Mouse (Mus musculus) effector memory CD4-positive, alpha-beta T cell, adult 7 months (primary cell): ENCODE measurements around the gene Gm3194. TPM values are rescaled to one million over a fixed set of nuclear protein-coding genes. Genes with fewer than 3 reads are reported as not detected.

Source experiments
- polyA plus RNA-seq: library from polyadenylated mRNA; unstranded; fragments of 100-300 nt; shearing (Covaris generic); gene quantifications from one replicate; pipeline ENCODE4 v1.2.1, GENCODE M21; 2017

The Gm3194 gene
- not detected for polyA plus RNA-seq

DNA sequence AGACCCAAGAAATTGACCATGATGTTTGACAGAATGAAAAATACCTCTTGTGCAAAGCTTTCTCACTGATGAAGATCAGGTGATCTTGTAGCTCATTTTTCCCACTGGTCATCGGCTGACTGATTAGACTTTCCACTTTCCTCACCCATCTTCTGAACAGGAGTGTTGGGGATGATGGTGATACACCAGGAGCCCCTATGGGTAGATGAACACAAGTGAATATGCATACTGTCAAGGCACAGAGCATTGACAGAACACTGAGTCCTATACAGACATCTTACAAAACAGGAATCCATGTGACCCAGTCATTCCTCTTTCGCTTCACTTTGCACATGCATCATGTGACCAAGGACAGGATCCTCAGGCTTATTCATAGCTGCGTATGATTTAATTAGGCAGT lies at the start of gene Gm3194:
Gene Gm3194, minus strand, starts transcription at position 101 of the 400 bp plus-strand sequence.

DNA sequence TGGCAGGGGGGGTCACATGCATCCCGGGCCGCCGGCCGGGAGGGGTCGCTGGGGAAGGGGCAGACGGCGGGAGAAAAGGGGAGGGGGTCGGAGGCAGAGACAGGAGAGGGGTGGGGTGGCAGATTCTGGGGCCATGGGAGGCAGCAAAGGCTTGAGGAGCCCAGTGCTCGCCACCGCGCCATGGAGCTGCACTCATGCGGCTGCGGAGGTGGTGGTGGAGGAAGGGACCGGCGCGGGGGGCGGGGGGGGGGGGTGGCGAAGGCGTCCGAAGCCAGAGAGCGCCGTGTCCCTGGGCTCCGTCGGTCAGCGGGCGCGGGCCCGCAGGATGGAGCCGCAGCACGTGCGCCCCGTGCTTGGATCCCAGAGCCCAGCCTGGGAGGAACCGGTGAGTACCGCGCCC lies 46.1 kb upstream of the Gm3194 start, which contains the start of gene Gm3488:
Gene Gm3488, plus strand, starts transcription at position 301 of the 400 bp plus-strand sequence.

DNA sequence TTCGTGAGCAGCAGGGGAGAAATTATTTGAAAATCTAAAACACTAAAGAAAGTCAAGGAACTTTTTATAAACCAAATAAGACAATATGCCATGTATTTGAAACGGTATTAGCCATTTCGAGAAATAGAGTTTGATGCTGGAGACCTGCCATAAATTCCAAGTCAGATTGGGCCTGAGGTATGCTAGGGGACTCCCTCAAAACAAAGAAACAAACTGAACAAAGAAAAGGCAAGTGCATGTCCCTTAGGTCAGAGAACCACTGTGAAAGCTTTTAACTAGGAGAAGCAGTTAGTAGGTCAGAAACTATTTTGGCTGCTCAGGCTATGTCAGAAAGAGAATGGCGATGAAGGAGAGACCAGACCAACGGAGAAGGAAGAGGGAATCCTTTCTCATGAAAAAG lies 28.6 kb upstream of the Gm3194 start, which contains the start of gene Gm3187:
Gene Gm3187, plus strand, starts transcription at position 301 of the 400 bp plus-strand sequence.

DNA sequence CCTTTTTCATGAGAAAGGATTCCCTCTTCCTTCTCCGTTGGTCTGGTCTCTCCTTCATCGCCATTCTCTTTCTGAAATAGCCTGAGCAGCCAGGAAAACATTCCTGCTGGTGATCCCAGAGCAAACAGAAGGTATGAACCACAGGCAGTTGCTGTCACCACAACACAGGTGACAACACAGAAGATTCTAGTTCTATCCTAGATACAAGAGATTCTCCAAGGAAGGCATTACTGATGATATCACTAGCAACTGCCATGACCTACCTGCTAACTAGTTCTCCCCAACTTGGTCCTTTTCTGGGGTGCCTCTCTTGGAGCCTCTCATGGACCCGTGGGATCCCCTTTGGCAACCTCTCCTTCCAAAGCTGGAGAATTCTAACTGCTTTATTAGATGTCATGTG lies 22.5 kb upstream of the Gm3194 start, which contains the start of gene Gm8246:
Gene Gm8246, minus strand, starts transcription at position 101 of the 400 bp plus-strand sequence.

DNA sequence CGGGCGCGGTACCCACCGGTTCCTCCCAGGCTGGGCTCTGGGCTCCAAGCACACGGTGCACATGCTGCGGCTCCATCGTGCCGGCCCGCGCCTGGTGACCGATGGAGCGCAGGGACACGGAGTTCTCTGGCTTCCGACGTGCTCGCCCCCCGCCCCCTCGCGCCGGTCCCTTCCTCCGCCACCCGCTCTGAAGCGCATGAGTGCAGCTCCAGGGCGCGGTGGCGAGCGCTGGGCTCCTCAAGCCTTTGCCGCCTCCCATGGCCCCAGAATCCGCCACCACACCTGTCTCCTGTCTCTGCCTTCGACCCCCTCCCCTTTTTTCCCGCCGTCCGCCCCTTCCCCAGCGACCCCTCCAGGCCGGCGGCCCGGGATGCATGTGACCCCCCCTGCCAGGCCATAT lies 66.3 kb downstream of the Gm3194 start, which contains the start of gene Gm3500:
Gene Gm3500, minus strand, starts transcription at position 101 of the 400 bp plus-strand sequence.

Other genes starting within 250 kb of the Gm3194 start
- gene Gm3526, start 194.9 kb downstream of the Gm3194 start, polyA plus RNA-seq: not detected
- not detected for gene Gm3542, start 120.5 kb downstream of the Gm3194 start, polyA plus RNA-seq
- gene Gm3500, start 66.4 kb downstream of the Gm3194 start, polyA plus RNA-seq: not detected
- not detected for gene Gm8246, start 22.4 kb upstream of the Gm3194 start, polyA plus RNA-seq
- gene Gm3187, start 28.7 kb upstream of the Gm3194 start, polyA plus RNA-seq: not detected
- gene Gm3488, start 46.2 kb upstream of the Gm3194 start, polyA plus RNA-seq: not detected
- not detected for gene Gm3532, start 83.0 kb upstream of the Gm3194 start, polyA plus RNA-seq
- not detected for gene Gm8265, start 177.6 kb upstream of the Gm3194 start, polyA plus RNA-seq
- gene Gm9603, start 232.0 kb upstream of the Gm3194 start, polyA plus RNA-seq: not detected